Mouse (Mus musculus) intestine, postnatal 0 days (tissue): Measurements from ENCODE around the gene Krt18. TPM values are rescaled to one million over a fixed set of nuclear protein-coding genes. Genes with fewer than 3 reads are reported as not detected.
A peak's percentile ranks its signal among the peaks of the same experiment; 100 is the strongest.

Experiments used
- ATAC-seq: fragments of 200-750 bp; cut with Nextera tagmentation; 2 replicates; pipeline ENCODE4 v1.8.0; 2017; ENCODE audit warnings: mild to moderate bottlenecking, moderate TSS enrichment, moderate library complexity
- H3K27ac ChIP-seq: fragments of 300-500 bp; sonication (generic); 2 replicates; pipeline ENCODE4 v1.5.1; 2014; ENCODE audit warnings: mild to moderate bottlenecking, low read depth, low read length, moderate library complexity
- H3K27me3 ChIP-seq: fragments of 300-500 bp; sonication (generic); replicated peaks from 2 replicates; pipeline ENCODE4 v1.6.1; 2014; ENCODE audit warnings: low read length, mixed read lengths; ENCODE audit not compliant: control insufficient read depth, insufficient read depth
- H3K36me3 ChIP-seq: fragments of 300-500 bp; sonication (generic); 2 replicates; pipeline ENCODE4 v1.6.1; 2014; ENCODE audit warnings: mild to moderate bottlenecking, moderate library complexity; ENCODE audit not compliant: control insufficient read depth, insufficient read depth
- H3K4me1 ChIP-seq: fragments of 300-500 bp; sonication (generic); replicated peaks from 2 replicates; pipeline ENCODE4 v1.6.1; 2014; ENCODE audit warnings: antibody characterized with exemption, low read length, mixed read lengths; ENCODE audit not compliant: control insufficient read depth, insufficient read depth
- H3K4me2 ChIP-seq: fragments of 300-500 bp; sonication (generic); replicated peaks from 2 replicates; pipeline ENCODE4 v1.6.1; 2014; ENCODE audit warnings: low read depth, mild to moderate bottlenecking, moderate library complexity
- H3K4me3 ChIP-seq: fragments of 300-500 bp; sonication (generic); 2 replicates; pipeline ENCODE4 v1.5.1; 2014; ENCODE audit warnings: low read depth, low read length
- H3K9ac ChIP-seq: fragments of 300-500 bp; sonication (generic); 2 replicates; pipeline ENCODE4 v1.6.1; 2014; ENCODE audit warnings: mild to moderate bottlenecking, low read depth, low read length
- H3K9me3 ChIP-seq: fragments of 300-500 bp; sonication (generic); 2 replicates; pipeline ENCODE4 v1.6.1; 2016; ENCODE audit warnings: mixed run types; ENCODE audit not compliant: control insufficient read depth
- CTCF ChIP-seq: sonication (generic); IDR thresholded peaks from 2 replicates; pipeline ENCODE4 v1.5.1; 2016; ENCODE audit warnings: low read depth, mild to moderate bottlenecking, control low read depth, antibody characterized with exemption, moderate library complexity
- WGBS: fragments of 180-500 bp; shearing (Covaris S2); extraction: QIAGEN DNeasy Blood & Tissue Kit; methylation state at CpG from one replicate; pipeline ENCODE4 v1.1.7; 2014; 5-methylcytosine and 5-hydroxymethylcytosine counted together
- polyA plus RNA-seq: library from polyadenylated mRNA; unstranded; fragments of >200 nt; fragmentation: Nextera tagmentation; extraction: Ambion mirVana; gene quantifications from 2 replicates; pipeline ENCODE4 v1.2.1, GENCODE M21; 2015

Krt18 gene
- polyA plus RNA-seq, 1 experiment from 2014 or later: 368 TPM

DNA sequence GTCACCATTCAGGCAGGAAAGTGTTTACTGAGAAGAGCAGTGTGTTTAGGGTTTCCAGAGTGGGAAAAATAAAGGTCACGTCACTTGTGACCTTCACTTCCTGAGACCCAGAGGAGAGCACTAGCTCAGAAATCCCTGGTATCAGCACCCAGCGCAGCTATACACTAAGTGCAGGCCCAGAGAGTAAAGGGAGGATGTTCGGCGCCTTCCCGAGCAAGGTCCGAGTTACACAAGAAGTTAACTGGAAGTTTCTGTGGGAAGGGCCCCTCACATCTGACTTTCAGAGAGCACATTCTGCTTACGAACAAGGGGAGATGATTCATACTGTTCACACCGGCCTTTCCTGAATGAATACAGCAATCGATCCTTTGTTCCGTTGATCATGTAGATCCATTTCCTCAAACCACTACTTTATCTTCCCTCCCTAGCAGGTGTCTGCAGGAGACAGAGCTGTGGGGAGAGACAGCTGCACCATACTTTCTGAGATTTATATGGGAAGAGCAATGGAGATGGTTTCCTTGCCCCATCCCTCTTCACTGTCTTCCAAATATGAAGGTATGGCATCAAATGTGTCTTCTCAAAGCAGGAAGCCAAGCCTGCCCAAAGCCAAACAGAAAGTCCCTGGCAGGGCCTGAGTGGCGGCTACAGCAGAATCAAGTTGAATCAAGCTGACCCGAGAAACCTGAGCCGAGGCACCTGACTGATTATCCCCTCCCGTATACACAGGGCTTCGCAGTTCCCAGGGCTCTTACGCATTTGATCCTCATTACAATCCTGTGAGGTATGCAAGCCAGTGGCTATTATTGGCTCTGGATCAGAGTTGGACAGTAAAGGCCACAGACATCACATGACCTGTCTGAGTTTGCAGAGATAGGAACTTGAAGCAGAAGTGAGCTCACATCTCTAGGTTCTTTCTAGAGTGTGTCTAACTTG lies 6.4 kb downstream of the Krt18 start:
- Histone ChIP-seq H3K9ac (no peak overlapping the region), H3K4me1 (0 out of 2 replicates have a peak, but pooled peaks cover 8% of the 10 kb centered on the region), H3K27me3 (no peaks in the 10 kb centered on the region), H3K27ac (peak overlapping the region; percentile 79), H3K9me3 (no peaks in the 10 kb centered on the region), H3K36me3 (peaks cover 18% of the 10 kb centered on the region; the same call in 1 of the 2 replicates), H3K4me3 (no peak overlapping the region), H3K4me2 (no peak overlapping the region)
- 29% methylated on average over 16 of the region's 16 CpGs for WGBS
- no peak for TF ChIP-seq CTCF
- peak; percentile 82 for ATAC-seq

DNA sequence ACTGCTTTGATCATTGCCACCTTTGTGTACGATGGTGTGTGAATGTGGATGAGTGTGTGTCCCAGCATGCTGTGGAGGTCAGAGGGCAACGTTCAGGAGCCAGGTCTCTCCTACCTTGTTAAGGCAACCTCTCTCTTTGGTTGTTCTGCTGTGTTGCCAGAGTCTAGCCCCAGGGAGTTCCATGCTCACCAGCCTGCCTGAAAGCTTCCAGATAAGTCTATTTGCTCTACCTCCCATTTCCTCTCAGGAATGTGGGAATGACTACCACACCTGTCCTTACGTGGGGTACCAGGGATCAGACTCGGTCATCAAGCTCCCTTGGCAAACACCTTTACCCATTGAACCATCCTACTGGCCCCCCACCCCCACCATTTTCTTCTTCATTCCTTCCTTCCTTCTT lies 12.3 kb downstream of the Krt18 start:
- Histone ChIP-seq H3K9me3 (no peaks in the 10 kb centered on the region), H3K27me3 (no peaks in the 10 kb centered on the region), H3K4me2 (no peak overlapping the region), H3K9ac (no peak overlapping the region), H3K27ac (peak overlapping the region; percentile 22; the same call in 1 of the 2 replicates), H3K4me3 (no peak overlapping the region), H3K36me3 (no peaks in the 10 kb centered on the region), H3K4me1 (no peaks in the 10 kb centered on the region)
- 36% methylated on average over 4 of the region's 4 CpGs for WGBS
- TF ChIP-seq CTCF: no peak
- ATAC-seq: no peak

- Histone ChIP-seq H3K9ac (no peak overlapping the region), H3K4me1 (no peaks in the 10 kb centered on the region), H3K27ac (no peak overlapping the region), H3K4me3 (no peak overlapping the region), H3K4me2 (peak overlapping the region; percentile 40), H3K36me3 (no peaks in the 10 kb centered on the region), H3K9me3 (no peaks in the 10 kb centered on the region), H3K27me3 (no peaks in the 10 kb centered on the region)
- no peak for ATAC-seq
- no peak for TF ChIP-seq CTCF
- 17% methylated on average over 7 of the region's 7 CpGs for WGBS
Observed at GRCm38 (mm10) chr15:102041951-102042350, 14.0 kb downstream of the Krt18 start.

GRCm38 (mm10) chr15:102044745-102045144 lies 16.8 kb downstream of the Krt18 start:
- Histone ChIP-seq H3K36me3 (no peaks in the 10 kb centered on the region), H3K4me3 (no peak overlapping the region), H3K4me2 (no peak overlapping the region), H3K9ac (no peak overlapping the region), H3K27me3 (no peaks in the 10 kb centered on the region), H3K27ac (peak overlapping the region; percentile 2; the same call in 1 of the 2 replicates), H3K4me1 (no peaks in the 10 kb centered on the region), H3K9me3 (no peaks in the 10 kb centered on the region)
- TF ChIP-seq CTCF: no peak
- peak; percentile 89 for ATAC-seq
- WGBS: 33% methylated on average over 3 of the region's 3 CpGs

GRCm38 (mm10) chr15:102045691-102046090 lies 17.7 kb downstream of the Krt18 start:
- no peaks in the 10 kb centered on the region for H3K27me3 ChIP-seq
- no peak overlapping the region for H3K4me2 ChIP-seq
- H3K36me3 ChIP-seq: no peaks in the 10 kb centered on the region
- TF ChIP-seq CTCF: no peak
- H3K4me3 ChIP-seq: no peak overlapping the region
- no peaks in the 10 kb centered on the region for H3K4me1 ChIP-seq
- no peak overlapping the region for H3K27ac ChIP-seq
- WGBS: 87% methylated on average over 10 of the region's 10 CpGs
- H3K9me3 ChIP-seq: no peaks in the 10 kb centered on the region
- ATAC-seq: no peak
- H3K9ac ChIP-seq: no peak overlapping the region

- no peak for TF ChIP-seq CTCF
Observed at GRCm38 (mm10) chr15:102048006-102048405, 20.0 kb downstream of the Krt18 start.

More at GRCm38 (mm10) chr15:102048006-102048405, 20.0 kb downstream of the Krt18 start:
- Histone ChIP-seq H3K4me3 (no peak overlapping the region), H3K9me3 (no peaks in the 10 kb centered on the region), H3K27ac (no peak overlapping the region), H3K36me3 (no peaks in the 10 kb centered on the region), H3K4me1 (no peaks in the 10 kb centered on the region), H3K4me2 (no peak overlapping the region), H3K27me3 (no peaks in the 10 kb centered on the region), H3K9ac (no peak overlapping the region)
- 89% methylated on average over 6 of the region's 6 CpGs for WGBS
- no peak for ATAC-seq
